Mouse (Mus musculus): ENCODE measurements around the gene Myb.

The Myb gene

DNA sequence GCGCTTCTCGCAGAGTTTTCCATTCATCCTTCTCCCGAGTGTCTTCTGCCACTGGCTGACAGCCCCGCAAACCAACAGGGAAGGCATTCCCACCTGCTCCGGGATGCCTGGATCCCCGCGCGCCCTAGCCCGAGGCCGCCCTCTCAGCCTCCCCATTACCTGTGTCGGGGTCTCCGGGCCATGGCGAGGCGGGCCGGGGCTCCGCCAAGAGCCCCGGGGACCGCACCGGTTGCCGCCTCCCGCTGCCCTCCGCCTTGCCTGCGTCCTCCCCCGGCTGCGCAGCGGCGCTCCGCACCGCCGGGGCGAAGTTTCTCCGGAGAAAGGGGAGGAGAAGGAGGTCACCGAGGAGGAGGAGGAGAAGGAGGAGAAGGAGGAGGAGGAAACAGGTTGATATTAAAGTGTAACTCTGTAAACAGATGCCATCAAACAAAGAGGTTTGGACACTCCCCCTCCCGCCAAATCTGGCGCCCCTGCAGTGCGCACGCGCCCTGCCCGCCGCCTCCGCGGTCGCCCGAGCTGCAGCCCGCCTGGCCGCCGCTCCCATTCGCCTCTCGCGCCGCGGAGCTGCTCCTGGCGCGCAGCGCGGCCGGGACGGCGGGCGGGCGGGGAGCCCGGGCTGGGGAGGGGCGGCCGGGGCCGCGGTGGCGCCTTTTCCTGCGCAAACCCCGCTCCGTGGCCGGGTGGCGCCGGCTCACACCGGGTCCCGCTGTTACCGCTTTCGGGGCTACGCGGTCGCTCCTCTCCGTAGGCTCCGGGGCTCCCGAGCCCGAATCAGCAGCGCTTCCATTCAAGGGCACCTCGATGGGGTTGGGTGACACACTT lies at the start of gene Myb:
Gene Myb, minus strand, starts transcription at position 448 of the 822 bp plus-strand sequence.
- DNase-seq, result peak; percentile 70

DNA sequence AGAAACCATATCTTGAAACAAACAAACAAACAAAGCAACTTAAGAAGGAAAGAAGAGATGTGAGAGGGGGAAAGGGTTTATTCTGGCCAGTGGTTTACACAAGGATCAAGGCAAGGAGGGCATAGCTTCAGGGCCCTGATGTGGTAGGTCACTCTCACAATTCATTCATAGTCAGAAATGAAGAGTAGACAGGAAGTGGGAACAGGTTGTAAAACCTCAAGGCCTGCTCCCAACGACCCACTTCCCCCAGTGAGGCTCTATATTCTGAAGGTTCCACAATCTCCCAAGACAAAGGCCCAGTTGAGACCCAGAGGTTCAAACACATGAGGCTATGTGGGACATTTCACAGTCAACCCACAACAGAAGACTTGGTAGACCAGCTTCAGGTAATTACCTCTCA lies 46.6 kb upstream of the Myb start:
- DNase-seq, result no peak

DNA sequence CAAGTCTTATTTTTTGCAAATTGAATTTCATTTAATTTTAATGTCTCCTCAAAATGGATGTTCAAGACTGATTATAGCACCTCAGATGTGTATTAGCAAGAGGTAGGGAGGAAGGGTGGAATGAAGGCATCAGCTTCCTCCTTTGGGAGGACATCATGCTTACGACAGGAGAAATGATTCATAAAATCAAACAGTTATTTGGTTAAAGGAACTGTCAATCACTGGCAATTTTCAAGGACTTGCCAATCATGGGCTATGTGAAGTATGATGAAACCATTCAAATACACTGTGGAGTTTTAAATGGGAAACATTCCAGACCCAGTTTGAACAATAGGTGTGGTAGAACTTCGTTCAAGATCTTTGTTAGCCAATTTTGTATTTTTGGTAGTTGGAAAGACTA lies 45.4 kb upstream of the Myb start:
- DNase-seq, result no peak

DNA sequence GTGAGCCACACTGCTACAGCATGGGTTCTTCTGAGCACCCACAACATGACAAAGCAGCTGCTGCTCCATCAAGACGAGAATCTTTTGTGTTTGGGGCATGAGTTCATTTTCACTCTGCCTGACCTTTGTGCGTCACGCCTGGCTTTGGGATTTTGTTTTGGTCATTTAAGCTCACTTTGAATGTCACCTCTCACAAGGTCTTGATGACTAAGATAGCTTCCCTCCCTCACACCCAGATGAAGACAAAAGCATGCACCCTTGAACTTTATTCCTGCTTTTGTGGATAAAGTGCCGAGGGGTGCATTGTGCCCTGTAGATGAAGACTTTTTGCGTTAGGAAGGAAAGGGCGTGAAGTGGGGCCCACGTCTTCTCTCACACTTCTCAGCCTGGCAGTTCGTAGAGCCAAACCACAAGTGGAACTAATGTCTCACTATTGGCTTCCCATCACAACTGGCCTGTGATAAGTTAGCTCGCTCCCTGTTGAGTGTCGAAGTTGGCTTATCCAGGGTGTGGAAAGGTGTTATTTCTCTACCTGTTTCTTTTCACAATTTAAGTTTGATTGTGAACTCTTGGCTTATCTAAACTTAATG lies 43.8 kb upstream of the Myb start:
- DNase-seq, result no peak

DNA sequence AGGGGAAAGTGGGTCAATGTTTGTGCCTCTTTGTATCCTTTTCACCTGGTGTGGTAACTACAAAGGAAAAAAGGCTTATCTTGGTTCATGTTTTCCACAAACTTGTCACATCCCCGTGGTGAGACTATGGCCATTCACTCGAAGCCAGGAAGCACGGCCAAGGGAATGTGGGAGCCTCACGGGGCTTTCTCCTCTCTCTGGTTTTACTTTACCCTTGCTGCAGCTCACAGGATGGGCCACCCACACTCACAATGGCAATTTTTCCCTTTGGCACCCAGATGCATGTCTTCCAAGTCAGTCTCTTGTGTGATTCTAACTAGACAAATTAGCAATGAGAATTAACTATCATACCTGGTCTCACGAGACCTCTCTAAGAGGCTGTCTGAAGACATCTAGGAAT lies 43.1 kb upstream of the Myb start:
- DNase-seq, result no peak

DNA sequence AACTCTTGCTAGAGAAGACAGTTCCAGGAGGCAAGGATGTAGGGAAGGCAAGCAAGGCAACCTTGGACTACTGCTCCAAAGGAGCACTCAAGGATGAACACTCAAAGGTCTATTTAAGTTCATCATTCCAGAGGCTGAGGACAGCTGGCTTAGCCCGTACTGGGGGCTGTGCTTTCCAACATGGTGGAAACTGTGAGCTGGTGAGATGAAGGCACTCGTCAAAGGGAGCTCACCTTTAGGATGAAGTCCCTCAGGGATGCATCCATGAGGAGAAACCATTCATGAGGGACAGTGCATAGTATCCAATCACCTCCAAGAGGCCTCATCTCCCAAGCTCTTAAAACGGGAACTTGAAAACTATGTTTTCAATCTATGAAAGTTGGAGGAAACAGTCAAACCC lies 42.7 kb upstream of the Myb start:
- DNase-seq, result no peak

DNA sequence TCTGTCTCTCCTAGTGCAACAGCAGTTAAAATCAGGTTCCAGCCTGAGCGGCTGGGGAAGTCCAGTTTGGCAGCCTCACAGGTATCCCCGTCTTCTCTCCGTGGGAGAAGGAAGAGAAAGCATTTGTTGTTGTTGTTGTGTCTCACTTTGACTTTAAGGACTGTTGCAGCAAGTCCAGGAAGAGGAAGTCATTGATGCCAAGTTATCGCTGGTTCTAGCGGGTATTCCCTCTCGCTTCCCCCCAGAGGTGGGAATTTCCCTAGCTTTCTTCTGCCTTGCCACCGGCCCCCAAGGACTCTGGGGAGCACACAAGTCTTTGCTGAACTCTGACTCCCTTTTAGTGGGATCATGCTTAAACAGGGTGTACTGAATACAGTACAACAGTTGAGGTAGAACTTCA lies 40.0 kb upstream of the Myb start:
- no peak for DNase-seq

DNA sequence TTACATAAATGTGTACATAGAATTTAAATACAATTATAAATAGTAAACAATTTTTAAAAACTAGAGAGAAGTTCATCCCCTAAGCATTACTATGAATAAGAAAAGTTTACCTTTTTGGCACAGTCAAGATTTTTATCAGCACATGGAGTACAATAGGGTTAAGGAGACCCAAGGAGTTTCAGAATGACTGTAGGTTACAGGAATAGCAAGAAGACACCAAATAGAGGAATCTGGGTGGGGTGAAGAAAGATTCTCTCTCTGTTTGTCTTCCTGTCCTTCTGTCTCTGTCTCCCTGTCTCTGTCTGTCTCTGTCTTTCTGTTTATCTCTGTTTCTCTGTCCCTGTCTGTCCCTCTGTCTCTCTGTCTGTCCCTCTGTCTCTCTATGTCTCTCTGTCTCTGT lies 39.5 kb upstream of the Myb start:
- DNase-seq, result no peak

DNA sequence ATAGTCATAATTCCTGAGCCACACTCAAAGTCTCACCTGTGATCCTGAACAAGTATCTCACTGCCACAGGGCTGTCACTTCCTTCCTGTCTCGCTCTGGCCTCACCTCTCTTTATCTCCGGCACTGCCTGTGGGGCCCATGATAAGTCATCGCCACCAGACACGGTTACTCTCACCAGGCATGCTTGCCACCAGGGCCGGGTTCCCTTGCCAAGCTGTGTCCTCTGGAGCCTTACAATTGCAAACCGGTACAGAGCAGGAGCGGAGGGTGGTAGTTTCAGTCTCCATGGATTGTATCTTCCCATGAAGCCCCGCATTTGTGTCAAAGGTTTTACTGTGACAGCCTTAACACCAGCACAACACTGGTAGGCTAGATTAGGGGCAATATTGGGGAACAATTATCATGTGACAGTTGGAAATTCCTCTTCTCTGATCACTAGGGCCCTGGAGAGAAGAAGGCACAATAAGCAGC lies 35.9 kb upstream of the Myb start:
- DNase-seq, result no peak

DNA sequence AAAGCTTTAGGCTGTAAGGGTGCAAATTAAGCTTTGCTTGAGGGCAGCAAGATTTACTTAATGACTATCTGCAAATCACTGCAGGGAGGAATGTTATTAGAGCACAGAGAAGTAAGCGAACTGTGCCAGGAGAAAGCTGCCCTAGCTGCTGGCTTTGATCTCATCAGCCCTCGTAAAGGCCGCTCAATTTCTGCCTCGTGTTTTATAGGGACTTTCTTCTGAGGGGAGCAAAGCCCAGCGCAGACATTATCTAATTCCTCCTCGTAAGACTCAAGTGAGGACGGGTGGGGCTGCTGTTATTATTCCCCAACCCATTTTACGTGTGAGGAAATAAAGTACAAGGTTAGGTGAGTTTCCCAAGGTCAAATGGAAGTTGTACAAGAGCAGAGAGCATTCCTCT lies 34.8 kb upstream of the Myb start:
- no peak for DNase-seq

DNA sequence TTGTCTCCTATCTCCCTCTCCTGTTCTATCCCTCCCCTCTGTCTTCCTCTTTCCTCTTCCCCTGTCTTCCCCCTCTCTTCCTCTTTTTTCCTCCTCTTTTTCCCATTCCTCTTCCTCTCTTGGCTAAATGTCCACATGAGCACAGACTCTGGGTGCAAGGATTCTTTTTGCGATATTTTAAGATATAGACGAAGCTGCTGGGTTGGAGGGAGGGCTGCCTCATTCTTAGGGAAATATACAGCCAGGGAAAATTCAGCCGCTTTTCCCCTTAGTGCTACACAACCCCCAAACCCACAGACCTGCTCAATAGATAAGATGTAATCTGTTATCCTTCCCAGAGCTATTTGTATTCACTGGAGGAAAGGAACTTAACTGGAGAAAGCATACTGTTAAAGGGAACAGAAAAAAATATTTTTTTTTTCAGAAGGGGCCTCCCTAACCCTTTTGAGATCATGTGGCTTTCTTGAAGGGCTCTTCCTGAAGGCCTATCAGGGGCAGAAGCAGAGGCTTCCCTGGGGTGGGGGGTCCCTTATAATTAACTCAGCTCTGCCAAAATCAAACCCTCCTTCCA lies 33.2 kb upstream of the Myb start:
- no peak for DNase-seq

DNA sequence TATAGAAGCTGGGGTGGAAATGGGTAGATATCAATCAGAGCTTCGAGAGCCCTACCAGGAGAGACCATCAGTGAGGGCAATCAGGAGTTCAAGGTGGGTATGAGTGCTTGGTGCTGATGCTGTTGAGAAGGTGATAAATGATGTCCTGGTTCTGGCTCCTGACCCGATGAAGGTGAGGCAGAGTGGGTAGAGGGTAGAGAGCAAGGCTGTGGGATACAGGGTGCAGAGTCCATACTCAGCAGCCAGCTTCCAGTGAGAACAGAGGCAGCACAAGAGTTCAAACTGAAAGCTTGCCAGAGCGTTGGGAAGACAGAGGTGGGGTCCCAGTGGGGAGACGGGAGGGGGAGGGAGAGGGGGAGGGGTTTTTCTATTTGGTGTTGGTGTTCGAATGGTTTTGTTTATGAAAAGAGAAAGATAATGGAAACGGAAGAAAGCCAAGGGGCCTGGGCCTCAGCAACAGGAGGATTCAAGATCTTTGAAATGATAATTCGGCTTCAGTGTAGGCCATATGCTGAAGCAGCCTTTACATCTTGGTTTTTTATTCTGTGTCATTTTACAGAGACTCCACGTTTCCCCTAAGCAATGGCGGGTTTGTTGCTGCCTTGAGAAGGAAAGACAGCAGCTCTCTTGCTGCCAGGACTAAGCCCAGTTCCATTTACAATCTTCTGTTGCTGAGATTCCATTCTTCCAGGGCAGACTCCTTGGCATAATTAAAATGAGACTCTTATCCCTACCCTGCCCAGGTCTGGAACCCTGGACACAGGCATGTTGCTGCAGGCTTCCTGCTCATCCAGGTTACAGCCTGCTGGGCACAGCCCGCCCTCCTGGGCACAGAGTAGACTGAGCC lies 32.5 kb upstream of the Myb start:
- DNase-seq, result no peak

DNA sequence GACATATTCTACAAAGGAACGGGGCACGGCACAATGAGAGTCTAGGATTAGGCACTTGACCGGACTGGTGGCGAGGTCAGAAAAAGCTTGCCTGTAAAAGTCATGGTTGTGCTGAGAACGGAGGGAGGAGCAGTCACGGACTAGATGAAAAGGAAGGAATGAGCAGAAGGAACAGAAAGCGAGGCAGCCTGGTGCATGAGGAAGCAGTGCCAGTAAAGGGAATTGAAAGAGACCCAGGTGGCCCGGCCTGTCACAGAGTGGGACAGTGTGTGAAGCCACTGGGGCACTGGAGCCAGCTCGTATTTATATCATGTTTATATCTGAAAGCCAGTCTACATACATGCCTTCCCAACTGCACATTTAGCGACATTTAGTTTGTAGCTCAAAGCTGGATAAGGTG lies 31.7 kb upstream of the Myb start:
- no peak for DNase-seq

DNA sequence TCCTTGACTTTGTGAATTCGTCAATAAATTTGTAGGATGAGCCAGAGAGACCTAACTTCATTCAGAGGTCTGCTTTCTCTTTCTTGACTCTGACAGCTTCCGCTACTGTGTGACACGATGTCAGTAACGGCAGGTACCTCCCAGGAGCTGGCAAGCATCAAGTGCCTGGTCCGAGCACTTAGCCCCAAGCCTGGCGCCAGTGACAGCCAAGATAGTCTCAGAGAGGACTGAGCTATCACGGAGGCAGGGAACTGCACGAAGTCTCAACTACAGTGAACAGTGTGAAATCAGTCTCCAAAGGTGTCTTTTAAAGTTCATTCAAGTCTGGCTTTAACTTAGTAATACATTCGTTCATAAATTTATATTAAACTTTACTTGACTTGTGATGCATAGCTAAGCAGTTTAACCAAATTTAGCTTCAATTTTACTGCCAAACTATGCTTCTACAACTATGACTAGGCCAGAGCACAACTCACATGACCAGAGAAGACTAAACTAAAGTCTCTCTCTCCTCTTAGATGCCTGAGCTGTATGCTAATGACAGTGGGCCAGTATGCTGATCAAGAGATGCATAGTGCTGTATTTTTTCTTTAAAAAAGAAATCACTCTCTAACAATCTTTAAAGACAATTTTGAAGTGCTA lies 29.1 kb upstream of the Myb start:
- no peak for DNase-seq

DNA sequence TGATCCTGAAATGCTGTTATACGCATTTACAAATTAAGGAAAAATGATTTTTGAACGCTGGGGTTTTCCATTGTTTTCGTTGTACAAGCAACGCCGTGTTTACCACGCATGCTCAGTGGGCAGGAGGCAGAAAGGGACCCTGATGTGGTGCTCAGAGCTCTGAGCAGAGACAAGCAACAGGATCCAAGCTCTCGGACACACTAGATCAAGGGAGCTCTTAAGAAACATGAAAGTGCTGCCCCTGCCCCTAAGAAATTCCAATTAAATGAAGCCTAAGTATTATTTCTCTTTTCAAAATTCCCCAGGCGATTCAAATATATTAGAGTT lies 28.5 kb upstream of the Myb start:
- no peak for DNase-seq

DNA sequence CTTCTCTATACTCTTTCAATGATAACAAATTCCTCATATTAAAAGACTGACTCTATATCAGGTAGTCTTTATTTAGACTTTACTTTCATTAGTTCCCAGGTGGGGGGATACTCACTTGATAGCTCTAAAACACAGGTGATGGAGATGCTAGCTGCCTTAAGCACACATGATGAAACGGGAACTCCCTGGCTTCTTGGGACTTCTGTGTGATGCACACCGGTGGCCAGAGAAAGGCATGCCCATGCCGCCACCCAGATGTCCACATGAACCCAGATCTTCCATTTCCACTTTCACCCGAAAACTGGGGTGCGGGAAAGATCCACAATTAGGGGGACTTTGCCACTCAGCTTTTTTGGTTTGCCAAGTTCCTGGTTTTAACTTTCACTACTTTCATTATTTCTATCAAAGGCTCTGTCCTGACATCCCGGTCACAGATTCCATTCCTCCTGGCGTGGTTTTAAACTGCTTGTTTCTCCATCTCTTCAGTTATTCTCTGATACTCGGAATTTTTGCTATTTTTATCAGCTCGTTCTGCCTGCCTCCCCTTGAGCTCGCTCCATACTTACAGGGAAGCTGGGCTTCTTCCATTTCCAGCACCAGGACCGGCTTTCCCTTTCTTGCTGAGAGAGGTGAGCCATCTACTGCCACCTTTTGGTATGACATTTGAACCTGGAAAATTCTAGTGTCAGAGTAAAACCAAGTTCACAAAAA lies 27.9 kb upstream of the Myb start:
- peak; percentile 60 for DNase-seq

DNA sequence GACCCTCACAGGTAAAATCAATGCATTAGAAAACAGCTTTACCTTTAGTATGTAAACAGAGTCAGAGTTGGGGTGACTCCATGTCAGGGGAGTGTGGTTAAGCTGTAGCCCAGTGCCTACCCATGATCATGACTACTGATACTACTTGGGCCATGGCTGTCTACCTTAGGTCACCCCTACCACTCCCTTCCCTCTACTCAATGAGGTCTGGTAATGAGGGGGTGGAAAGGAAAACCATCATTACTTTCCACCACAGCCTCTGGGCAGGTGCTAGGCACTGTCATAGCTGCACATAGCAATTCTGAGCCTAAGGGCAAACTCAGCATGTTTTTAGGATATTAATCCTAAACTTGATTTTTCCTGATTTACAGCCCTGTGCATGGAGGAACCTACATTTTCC lies 27.1 kb upstream of the Myb start:
- no peak for DNase-seq

DNA sequence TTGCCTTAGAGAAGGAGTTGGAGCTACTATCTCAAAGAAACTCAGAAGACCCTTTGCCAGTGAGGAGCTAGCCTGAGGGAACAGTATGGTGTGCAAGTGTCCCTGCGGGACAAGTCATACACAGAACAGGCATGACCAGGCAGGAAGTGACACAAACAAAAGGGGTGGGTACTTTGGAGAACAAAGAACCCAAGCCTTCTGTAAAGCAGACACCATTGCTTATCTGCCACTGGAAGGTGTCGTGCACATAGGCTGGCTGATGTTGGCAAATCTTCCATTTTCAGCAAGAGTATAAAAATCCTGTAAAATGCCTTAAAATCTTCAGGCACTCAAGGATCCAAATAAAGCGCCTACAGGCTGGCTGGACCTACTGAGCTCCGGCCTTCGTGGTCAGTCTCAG lies 25.9 kb upstream of the Myb start:
- DNase-seq, result no peak

DNA sequence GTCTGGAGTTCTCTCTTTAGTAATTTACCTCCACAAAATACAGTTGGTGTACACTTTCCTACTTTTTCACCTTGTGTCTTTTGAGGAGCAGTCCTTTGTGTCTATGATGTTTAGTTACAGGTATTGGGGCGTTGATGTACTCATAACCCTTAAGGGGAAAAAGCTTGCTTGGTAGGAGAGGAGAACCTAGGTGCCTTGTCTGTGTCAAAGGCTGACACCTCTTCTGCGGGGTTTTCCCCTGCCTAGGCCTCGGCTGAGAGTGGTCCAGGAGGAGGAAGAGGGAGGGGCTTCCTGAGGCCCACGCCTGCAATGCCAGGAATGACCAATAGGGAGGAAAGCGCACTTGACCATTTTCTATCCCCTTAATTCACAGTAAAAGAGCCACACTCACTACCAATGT lies 17.9 kb upstream of the Myb start:
- DNase-seq, result no peak

DNA sequence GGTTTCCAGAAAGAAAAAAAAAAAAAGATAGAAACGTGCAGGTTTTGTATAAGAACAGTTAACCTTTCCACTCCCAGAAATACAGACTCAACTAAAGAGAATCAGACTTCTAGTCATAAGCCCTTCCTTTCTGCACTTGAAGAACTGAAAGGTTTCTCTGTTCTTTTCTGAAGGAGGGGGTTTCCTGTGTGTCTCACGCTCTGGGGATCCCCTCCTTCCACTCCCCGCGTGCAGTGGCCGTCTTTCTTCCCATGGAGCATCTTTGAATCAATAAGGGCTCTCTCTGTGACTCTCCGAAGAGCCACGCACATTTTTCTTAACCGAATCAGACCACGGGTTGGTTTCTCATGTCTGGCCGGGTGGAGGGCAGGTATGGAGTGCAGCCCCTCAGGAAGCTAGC lies 17.5 kb upstream of the Myb start:
- no peak for DNase-seq

DNA sequence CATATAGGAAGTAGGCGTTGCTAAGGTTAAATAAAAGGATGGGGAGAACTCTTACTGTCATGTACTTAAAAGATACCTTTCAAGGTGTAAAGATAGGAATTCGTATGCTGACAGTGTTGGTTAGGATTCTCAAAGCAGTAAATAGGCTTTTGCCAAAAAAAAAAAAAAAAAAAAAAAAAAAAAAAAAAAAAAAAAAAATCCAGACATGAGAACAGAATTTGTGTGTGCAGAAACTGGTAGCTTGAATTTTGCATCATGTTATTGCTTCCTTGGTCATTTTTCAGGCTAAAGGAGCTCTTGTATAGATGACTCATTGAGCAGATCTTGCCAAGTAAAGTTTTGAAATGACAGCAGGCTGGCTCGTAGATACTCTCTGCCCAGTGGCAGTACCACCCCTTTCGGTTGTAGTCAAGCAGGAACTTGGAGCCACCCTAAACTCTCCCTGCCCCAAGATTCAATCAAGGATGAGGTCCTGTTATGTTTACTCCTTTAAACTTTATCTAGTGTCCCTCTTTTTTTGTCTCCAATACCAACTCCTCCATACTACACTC lies 11.9 kb upstream of the Myb start:
- no peak for DNase-seq

DNA sequence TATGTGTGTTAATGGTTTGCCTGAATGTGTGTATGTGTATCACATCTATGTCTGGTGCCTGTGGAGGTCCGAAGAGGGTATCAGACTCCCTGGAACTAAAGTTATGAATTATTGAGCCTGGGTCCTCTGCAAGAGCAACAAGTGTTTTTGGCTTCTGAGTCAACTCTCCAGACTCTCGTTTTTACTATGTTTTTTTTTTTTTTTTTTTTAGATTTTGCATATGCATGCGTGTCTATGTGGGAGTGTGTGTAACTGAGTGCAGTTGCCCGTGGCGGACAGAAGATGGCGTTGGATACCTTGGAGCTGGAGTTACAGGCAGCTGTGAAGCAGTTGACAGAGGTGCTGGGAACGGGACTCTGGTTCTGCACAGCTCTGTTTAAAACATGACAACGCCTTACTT lies 7.7 kb upstream of the Myb start:
- DNase-seq, result no peak
